Mouse (Mus musculus): ENCODE results near the gene Commd1.
A peak's percentile ranks its signal among the peaks of the same experiment; 100 is the strongest.

Commd1 gene

GRCm38 (mm10) chr11:22989786-22990185 lies 7.6 kb upstream of the Commd1 start:
- no peak for DNase-seq (ENCODE audit: low spot score)

DNA sequence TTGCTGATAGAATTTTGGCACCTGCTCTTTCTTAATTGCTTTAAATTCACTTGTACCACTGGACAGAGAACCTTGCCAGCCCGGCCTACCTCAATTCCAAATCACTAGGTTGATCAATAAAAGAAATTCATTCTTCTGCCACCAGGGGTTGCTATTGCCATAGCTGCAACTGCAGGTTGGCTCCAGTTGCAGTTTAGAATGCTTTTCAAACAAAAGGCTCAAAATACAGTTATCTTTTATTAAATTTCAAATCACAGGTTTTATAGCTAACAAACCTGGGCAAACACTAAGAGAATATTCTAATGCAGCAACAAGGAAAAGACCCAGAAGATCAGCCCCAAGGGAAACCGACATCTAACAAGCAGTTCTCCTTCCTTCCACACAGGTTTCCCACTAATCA lies 5.2 kb upstream of the Commd1 start:
- no peak for DNase-seq (ENCODE audit: low spot score)

DNA sequence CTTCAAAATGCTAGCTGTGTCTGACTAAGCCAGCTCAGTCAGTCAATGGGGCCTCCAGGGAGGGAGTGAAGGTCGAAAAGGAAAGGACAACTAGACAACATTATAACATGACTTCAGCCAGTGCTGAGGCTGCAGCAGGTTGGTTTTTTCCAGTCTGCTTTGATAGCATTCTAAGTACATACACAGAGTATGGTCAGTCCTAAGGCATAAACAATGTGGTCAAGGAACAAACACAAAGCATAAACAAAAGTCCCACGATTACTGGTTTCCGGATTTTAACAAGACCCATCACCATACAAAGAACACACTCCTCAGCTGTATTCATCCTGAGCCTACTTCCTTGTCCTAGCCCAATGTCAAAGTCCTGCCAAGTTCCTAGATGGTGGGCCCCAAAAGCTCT lies 3.3 kb upstream of the Commd1 start:
- DNase-seq (ENCODE audit: low spot score) = no peak

DNA sequence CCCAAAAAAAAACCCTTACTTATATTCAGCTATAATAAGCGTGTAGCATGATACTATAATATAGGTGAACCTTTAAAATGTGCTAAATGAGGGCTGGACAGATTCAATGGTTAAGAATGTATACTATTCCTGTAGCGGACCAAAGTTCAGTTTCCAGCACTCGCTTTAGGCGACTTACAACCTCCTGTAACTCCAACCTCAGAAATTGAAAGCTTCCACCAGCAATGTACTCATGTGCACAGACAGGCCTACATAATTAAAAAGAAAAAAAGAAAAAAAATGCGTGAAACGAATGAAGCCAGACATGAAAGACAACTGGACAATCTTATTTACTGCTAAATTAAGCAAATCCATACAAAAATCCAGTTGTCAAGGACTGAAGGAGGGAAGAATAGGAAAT lies 664 bp upstream of the Commd1 start:
- DNase-seq (ENCODE audit: low spot score) = no peak

- DNase-seq (ENCODE audit: low spot score) = no peak
Observed at GRCm38 (mm10) chr11:22981543-22981950, 635 bp downstream of the Commd1 start.

GRCm38 (mm10) chr11:22981041-22981440 lies 1.1 kb downstream of the Commd1 start:
- DNase-seq (ENCODE audit: low spot score) = no peak

DNA sequence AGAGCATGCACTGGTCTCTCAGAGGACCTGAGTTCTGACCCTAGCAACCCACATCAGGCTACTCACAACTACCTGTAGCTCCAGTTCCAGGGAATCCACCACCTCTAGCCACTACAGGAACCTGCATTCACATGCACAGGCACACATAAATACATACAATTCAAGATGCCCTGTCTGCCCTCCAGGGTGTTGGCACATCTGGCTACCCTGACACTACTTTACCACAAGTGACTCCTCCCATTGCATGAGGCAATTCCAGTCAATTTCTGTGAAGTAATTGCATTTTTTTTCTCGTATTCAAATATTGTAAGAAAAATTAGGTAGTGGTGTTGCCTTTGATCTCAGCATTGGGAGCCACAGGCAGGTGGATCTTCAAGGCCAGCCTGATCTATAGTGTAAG lies 3.0 kb downstream of the Commd1 start:
- no peak for DNase-seq (ENCODE audit: low spot score)

DNA sequence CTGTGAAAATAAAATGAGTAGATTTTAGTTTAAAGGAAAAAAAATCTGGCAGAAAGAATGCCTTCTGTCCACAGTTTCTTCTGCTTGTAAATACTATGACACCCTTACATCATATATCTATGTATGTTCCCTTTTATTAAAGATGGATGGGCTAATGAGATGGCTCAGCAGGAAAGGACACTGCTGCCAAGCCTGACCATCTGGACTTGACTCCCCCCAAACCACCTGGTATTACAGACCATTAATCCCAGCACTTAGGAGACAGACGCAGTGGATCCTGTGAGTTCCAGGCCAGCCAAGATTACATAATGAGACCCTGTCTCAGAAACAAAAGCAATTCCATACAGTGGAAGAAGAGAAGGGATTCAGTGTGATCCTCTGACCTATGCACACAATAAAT lies 3.5 kb downstream of the Commd1 start:
- DNase-seq (ENCODE audit: low spot score) = no peak

DNA sequence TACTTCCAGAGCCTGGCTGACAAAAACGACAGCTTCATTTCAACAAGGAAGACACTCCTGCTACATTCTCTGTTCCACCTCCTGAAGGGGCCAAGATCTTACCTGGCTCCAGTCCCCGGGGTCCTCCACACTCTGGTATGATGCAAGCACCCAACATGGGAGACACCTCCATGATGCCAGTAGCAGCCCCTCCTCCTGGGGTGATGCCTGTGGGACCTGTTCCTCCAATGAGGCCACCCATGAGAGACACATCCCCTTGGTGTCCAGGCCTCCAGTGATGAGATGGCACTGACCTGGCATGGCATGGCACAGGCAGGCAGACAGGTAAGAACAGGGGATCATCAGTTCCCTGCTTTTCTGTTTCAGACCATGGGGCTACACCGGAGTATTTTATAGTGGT lies 4.0 kb downstream of the Commd1 start:
- no peak for DNase-seq (ENCODE audit: low spot score)

DNA sequence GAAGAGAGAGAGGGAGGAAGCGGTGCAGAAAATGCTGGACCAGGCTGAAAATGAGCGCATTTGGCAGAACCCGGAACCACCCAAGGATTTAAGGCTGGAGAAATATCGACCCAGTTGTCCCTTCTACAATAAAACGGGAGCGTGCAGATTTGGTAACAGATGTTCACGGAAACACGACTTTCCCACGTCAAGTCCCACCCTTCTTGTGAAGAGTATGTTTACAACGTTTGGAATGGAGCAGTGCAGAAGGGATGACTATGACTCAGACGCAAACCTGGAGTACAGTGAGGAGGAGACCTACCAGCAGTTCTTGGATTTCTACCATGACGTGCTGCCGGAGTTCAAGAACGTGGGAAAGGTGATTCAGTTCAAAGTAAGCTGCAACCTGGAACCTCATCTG lies 8.6 kb downstream of the Commd1 start:
- no peak for DNase-seq (ENCODE audit: low spot score)

DNA sequence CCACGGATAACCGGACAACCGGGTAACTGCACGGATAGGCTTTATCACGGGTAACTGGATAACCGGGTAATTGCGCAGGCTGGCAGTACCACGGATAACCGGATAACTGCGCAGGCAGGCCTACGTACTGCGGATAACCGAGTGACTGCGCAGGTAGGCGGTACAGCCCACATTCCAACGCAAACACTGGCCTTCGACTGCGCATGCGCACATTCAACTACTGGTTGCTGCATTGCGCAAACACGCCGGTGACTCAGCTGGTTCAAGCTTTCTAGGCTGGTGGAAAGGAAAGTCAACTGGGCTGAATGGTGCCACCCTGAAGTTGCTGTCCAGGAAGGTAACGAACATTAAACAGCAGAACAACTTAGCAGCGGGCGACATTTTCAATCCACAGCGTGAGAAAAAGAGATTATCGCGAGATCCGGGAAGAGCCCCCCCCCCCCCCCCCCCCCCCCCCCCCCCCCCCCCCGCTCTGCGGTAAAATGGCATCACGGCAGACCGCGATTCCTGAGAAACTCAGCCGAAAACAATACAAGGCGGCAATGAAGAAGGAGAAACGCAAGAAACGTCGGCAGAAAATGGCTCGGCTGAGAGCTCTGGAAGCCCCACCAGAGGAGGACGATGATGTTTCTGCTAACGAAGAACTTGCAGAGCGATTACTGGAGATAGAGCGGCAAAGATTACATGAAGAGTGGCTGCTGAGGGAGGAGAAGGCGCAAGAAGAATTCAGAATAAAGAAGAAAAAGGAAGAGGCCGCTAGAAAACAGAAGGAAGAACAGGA lies 9.2 kb downstream of the Commd1 start:
- DNase-seq (ENCODE audit: low spot score) = peak; percentile 81

- peak; percentile 75 for DNase-seq (ENCODE audit: low spot score)
Observed at GRCm38 (mm10) chr11:22971835-22972709, 10.1 kb downstream of the Commd1 start, which contains the start of gene Zrsr1. Gene Zrsr1 (plus strand): TSS chr11:22972005.

DNA sequence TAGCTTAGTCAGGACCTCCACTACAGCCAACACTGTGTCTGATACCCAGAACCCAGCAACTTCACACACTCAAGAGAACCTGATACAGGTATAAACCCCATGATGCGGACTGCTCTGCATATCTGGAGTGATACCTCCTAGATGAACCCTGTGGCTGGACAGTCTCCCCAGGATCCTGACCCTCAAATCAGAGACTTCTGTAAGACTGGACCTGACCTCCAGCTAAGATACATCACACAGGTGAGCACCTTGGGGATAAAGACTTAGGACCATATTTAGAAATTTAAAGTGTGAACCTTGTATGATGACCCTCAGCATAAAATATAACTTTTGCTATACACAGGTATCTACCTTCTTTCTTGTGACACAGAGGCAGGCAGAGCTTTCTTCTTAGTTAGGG lies 11.6 kb downstream of the Commd1 start:
- DNase-seq (ENCODE audit: low spot score) = no peak

GRCm38 (mm10) chr11:22969486-22969885 lies 12.7 kb downstream of the Commd1 start:
- DNase-seq (ENCODE audit: low spot score) = no peak

DNA sequence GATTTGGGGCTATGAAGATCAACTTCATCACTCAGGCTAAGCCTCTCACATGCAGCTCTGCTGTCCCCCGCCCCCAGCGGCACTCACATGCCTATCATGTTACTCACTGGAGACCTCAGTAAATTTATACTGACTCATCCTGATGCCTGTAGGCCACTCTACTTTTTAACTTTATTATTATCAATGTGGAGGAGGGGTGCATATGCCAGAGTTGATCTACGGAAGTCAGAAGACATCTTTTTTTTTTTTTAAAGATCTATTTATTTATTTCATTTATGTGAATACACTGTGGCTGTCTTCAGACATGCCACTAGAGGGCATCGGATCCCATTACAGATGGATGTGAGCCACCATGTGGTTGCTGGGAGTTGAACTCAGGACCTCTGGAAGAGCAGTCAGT lies 16.7 kb downstream of the Commd1 start:
- DNase-seq (ENCODE audit: low spot score) = no peak

DNA sequence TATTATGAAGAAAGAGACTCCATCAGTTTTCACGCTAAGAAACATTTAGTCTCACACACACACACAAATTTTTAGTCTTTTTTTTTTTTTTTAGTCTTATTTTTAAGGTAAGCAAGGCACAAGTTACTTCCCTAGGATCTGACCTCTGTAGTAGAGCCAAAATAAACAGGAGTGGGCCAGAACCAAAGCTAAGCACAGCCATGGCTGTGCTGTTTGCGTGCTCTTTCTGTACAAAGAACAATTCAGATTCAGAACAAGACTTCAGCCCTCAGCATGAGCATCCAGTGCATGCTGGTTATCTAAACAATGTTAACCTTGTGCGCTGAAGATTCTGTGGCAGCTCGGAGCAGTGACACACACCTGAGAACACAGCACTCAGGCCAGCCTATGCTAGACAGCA lies 17.8 kb downstream of the Commd1 start:
- DNase-seq (ENCODE audit: low spot score) = no peak

DNA sequence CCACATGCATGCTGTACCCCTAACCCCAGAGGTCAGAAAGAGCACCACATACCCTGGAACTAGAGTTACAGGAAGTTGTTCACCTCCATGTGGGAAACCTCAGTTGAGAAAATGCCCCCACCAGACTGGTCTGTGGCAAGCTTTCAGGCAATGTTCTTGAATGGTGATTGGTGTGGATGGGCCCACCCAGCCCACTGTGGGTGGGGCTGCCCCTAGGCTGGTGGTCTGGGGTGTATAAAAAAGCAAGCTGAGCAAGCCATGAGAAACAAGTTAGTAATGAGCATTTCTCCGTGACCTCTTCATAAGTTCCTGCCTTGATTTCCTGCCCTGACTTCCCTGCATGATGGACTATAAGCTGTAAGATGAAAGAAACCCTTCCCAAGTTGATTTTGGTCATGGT lies 20.1 kb downstream of the Commd1 start:
- no peak for DNase-seq (ENCODE audit: low spot score)

DNA sequence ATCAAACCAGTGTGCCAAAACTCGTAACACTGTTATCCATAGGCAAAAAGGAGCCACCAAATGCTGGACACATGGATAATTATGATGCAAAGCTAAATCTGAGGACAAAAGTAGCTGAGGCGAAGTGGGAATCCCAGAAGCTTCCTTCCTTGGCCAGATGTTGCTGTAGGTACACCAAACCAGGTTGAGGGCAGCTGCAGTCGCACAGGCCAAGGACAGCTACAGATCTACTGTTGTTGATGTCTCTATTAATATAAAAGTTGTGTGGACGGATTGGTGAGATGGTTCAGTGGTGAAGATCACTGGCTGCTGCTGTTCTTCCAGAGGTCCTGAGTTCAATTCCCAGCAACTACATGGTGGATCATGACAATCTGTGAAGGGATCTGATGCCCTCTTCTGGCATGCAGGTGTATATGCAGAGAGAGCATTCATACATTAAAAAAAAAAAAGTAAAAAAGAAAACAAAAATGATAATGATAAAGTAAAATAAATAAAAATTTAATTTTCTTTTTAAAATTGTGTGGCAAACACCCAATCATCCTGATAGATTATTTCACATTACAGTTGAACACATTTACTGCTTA lies 24.3 kb downstream of the Commd1 start:
- DNase-seq (ENCODE audit: low spot score) = no peak

- no peak for DNase-seq (ENCODE audit: low spot score)
Observed at GRCm38 (mm10) chr11:22956830-22957229, 25.4 kb downstream of the Commd1 start.

GRCm38 (mm10) chr11:22956346-22956745 lies 25.8 kb downstream of the Commd1 start:
- no peak for DNase-seq (ENCODE audit: low spot score)

- no peak for DNase-seq (ENCODE audit: low spot score)
Observed at GRCm38 (mm10) chr11:22952668-22953067, 29.5 kb downstream of the Commd1 start.

DNA sequence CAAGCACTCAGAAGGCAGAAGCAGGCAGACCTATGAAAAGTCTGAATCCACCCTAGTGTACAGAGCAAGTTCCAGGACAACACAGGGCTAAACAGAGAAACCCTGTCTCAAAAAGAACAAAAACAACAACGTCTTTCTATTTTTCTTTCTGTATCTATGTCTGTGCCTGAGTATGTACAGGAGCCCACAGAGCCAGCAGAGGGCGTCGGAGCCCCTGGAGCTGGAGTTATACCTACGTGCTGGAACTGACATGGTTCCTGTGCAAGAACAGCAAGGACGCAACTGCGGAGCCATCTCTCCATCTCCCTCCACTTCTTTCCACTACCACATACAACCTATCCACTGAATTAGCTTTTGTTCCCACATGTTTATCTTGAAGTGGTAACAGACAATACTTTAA lies 32.1 kb downstream of the Commd1 start:
- DNase-seq (ENCODE audit: low spot score) = no peak

GRCm38 (mm10) chr11:22949101-22949500 lies 33.1 kb downstream of the Commd1 start:
- DNase-seq (ENCODE audit: low spot score) = no peak
